Mouse (Mus musculus): ENCODE data around the gene Mylip. TPM values are rescaled to one million over a fixed set of nuclear protein-coding genes. Genes with fewer than 3 reads are reported as not detected.

The Mylip gene
- polyA plus RNA-seq (2012; rRNA removed), result 12.9 and 13.2 TPM in 2 replicates

DNA sequence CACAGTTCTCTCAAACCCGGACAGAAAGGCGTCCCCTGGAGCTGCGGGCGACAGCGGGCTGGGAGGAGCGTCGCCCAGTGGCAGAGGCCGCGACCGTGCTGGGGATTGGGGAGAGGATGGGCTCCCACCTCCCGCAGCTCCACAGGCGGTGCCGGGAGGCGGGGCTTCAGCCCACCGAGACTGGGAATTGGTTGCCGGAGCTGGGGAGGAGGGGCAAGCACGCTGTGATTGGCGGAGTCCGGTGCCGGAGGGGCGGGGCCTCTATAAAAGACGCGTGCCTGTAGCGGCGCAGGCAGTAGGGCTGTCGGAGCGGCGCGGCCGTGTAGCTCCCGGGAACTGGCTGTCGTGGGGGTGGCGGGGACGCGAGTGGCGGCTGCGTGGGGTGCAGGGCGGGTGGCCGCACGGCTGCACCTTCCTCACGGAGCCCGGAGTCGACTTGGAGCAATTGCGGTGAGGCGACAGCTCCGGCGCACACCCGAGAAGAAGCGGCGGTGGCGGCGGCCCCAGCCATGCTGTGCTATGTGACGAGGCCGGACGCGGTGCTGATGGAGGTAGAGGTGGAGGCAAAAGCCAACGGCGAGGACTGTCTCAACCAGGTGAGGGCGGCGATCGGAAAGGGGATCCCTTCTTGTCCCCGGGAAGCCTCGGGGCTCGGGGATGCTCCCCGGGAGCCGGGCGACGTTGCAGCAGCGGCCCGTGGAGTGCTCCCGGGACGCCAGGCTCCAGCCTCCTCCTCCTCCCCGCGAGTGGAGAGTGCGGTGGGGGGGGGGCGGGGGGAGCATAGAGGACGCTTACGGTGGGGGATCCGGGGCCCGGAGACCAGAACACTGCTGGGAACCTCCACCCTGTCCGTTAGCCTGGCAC, at the start of gene Mylip:
Gene Mylip (plus strand): TSS at position 295 of the 864 bp plus-strand sequence.
- TF ChIP-seq CTCF (IDR thresholded peaks at IDR 0.05; ENCODE audit: extremely low read depth, insufficient read depth, low read length) (no peak), POLR2A (IDR thresholded peaks at IDR 0.05; ENCODE audit: extremely low read depth, insufficient read depth, low read length) (peak; percentile 98)
- H3K4me3 ChIP-seq (ENCODE audit: insufficient read depth, low read length), result peak within 1 kb of the TSS; percentile 67
- H3K27ac ChIP-seq (ENCODE audit: insufficient read depth, low read length), result peak within 1 kb of the TSS; percentile 58; the same call in 1 of the 2 replicates
- H3K4me1 ChIP-seq (ENCODE audit: control insufficient read depth, insufficient read depth, low read length), result peaks cover 3% of the 10 kb centered on the region; the same call in 1 of the 2 replicates

DNA sequence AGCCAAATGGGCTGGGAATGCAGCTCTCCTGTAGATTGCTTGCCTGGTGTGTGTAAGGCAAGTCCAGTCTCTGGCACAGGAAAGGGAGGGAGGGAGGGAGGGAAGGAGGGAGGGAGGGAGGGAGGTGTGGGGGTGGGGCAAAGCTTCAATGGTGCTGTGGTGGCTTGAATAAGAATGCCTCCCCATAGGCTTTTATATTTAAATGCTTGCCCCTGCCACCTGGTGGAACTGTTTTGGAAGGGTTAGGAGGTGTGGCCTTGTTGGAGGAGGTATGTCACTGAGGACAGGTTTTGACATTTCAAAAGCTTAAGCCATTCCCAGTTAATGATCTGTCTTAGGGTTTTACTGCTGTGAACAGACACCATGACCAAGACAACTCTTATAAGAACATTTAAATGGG, 47.6 kb upstream of the Mylip start:
- no peak overlapping the region for H3K27ac ChIP-seq (ENCODE audit: insufficient read depth, low read length)
- TF ChIP-seq CTCF (IDR thresholded peaks at IDR 0.05; ENCODE audit: extremely low read depth, insufficient read depth, low read length), result no peak
- no peak for TF ChIP-seq POLR2A (IDR thresholded peaks at IDR 0.05; ENCODE audit: extremely low read depth, insufficient read depth, low read length)

GRCm38 (mm10) chr13:45343541-45343940, 46.0 kb upstream of the Mylip start:
- TF ChIP-seq CTCF (IDR thresholded peaks at IDR 0.05; ENCODE audit: extremely low read depth, insufficient read depth, low read length) (no peak), POLR2A (IDR thresholded peaks at IDR 0.05; ENCODE audit: extremely low read depth, insufficient read depth, low read length) (no peak)
- Histone ChIP-seq H3K4me3 (ENCODE audit: insufficient read depth, low read length) (no peak overlapping the region), H3K27ac (ENCODE audit: insufficient read depth, low read length) (no peak overlapping the region), H3K4me1 (ENCODE audit: control insufficient read depth, insufficient read depth, low read length) (peaks cover 3% of the 10 kb centered on the region)

More for the DNA sequence above, 47.6 kb upstream of the Mylip start:
- Histone ChIP-seq H3K4me3 (ENCODE audit: insufficient read depth, low read length) (no peak overlapping the region), H3K4me1 (ENCODE audit: control insufficient read depth, insufficient read depth, low read length) (peaks cover 3% of the 10 kb centered on the region)

DNA sequence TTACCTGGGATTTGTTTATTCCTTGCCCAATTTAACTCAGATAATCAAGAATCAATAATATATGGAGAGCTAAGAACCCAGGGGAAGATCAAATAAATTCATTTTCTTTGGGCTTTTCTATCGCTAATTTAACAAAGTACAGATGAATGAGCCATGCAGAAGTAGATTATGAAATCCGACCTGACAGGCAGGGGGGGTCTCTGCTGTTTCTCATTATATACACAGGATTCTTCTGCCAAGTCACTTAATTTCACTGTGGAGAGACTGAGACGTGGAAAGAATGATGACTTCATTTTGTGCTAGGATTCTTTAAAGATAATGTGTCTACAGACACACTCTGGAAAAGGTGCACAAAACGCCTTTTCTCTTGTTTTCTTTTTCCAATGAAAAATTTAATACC, 45.6 kb upstream of the Mylip start:
- Histone ChIP-seq H3K27ac (ENCODE audit: insufficient read depth, low read length) (no peak overlapping the region), H3K4me1 (ENCODE audit: control insufficient read depth, insufficient read depth, low read length) (peaks cover 3% of the 10 kb centered on the region), H3K4me3 (ENCODE audit: insufficient read depth, low read length) (no peak overlapping the region)
- TF ChIP-seq CTCF (IDR thresholded peaks at IDR 0.05; ENCODE audit: extremely low read depth, insufficient read depth, low read length) (no peak), POLR2A (IDR thresholded peaks at IDR 0.05; ENCODE audit: extremely low read depth, insufficient read depth, low read length) (no peak)

GRCm38 (mm10) chr13:45345471-45346159, 43.9 kb upstream of the Mylip start:
- Histone ChIP-seq H3K27ac (ENCODE audit: insufficient read depth, low read length) (no peak overlapping the region), H3K4me3 (ENCODE audit: insufficient read depth, low read length) (no peak overlapping the region), H3K4me1 (ENCODE audit: control insufficient read depth, insufficient read depth, low read length) (peaks cover 3% of the 10 kb centered on the region)
- TF ChIP-seq POLR2A (IDR thresholded peaks at IDR 0.05; ENCODE audit: extremely low read depth, insufficient read depth, low read length) (no peak), CTCF (IDR thresholded peaks at IDR 0.05; ENCODE audit: extremely low read depth, insufficient read depth, low read length) (no peak)

GRCm38 (mm10) chr13:45351483-45351882, 38.1 kb upstream of the Mylip start:
- H3K4me1 ChIP-seq (ENCODE audit: control insufficient read depth, insufficient read depth, low read length), result no peaks in the 10 kb centered on the region
- no peak overlapping the region for H3K4me3 ChIP-seq (ENCODE audit: insufficient read depth, low read length)
- no peak overlapping the region for H3K27ac ChIP-seq (ENCODE audit: insufficient read depth, low read length)
- TF ChIP-seq CTCF (IDR thresholded peaks at IDR 0.05; ENCODE audit: extremely low read depth, insufficient read depth, low read length) (no peak), POLR2A (IDR thresholded peaks at IDR 0.05; ENCODE audit: extremely low read depth, insufficient read depth, low read length) (no peak)

- no peaks in the 10 kb centered on the region for H3K4me1 ChIP-seq (ENCODE audit: control insufficient read depth, insufficient read depth, low read length)
- H3K4me3 ChIP-seq (ENCODE audit: insufficient read depth, low read length), result no peak overlapping the region
- no peak for TF ChIP-seq CTCF (IDR thresholded peaks at IDR 0.05; ENCODE audit: extremely low read depth, insufficient read depth, low read length)
- TF ChIP-seq POLR2A (IDR thresholded peaks at IDR 0.05; ENCODE audit: extremely low read depth, insufficient read depth, low read length), result no peak
- no peak overlapping the region for H3K27ac ChIP-seq (ENCODE audit: insufficient read depth, low read length)
Observed at GRCm38 (mm10) chr13:45354824-45355223, 34.7 kb upstream of the Mylip start.

- H3K4me1 ChIP-seq (ENCODE audit: control insufficient read depth, insufficient read depth, low read length), result no peaks in the 10 kb centered on the region
- TF ChIP-seq POLR2A (IDR thresholded peaks at IDR 0.05; ENCODE audit: extremely low read depth, insufficient read depth, low read length) (no peak), CTCF (IDR thresholded peaks at IDR 0.05; ENCODE audit: extremely low read depth, insufficient read depth, low read length) (no peak)
- H3K4me3 ChIP-seq (ENCODE audit: insufficient read depth, low read length), result no peak overlapping the region
- no peak overlapping the region for H3K27ac ChIP-seq (ENCODE audit: insufficient read depth, low read length)
Observed at GRCm38 (mm10) chr13:45358208-45358607, 31.3 kb upstream of the Mylip start.

DNA sequence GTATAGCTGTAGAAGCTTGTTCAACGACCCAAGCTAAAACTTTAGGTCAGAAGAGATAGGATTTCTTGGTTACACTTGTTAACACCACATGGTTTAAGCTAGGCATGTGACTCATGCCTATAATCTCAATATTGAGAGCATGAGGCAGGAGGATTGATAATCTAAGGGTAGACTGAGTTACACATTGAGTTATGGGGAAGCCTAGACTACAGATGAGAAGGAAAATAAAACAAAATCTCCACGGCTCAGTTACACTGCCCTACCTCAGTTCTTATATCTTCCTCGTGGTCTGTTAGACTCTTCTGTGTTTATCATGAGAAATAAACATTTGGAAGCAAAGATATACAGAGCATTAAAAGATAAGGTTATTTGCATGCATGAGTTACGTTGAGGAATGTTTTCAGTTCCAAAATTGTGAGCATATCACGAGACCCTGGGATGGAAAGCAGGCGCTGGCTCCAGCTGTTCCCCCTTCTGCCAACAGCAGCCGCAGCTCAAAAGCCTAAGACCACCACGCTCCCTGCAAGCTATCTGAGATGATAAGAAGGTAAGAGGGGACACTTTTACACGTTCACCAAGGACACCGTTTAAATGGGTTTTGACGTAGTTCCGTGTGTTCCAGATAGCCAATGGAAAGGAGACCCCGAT, 30.7 kb upstream of the Mylip start:
- TF ChIP-seq POLR2A (IDR thresholded peaks at IDR 0.05; ENCODE audit: extremely low read depth, insufficient read depth, low read length), result no peak
- TF ChIP-seq CTCF (IDR thresholded peaks at IDR 0.05; ENCODE audit: extremely low read depth, insufficient read depth, low read length), result no peak

More for the DNA sequence above, 30.7 kb upstream of the Mylip start:
- Histone ChIP-seq H3K4me1 (ENCODE audit: control insufficient read depth, insufficient read depth, low read length) (no peaks in the 10 kb centered on the region), H3K4me3 (ENCODE audit: insufficient read depth, low read length) (no peak overlapping the region), H3K27ac (ENCODE audit: insufficient read depth, low read length) (no peak overlapping the region)

Measured in cortical plate, adult 2 months (tissue).